Mouse (Mus musculus): ENCODE results near the gene Tsc22d4.

GRCm38 (mm10) chr5:137751221-137751887, 5.8 kb downstream of the Tsc22d4 start:
- TF ChIP-seq FLI1 (IDR thresholded peaks at IDR 0.05; ENCODE audit: low read length) (no peak), GATA1 (IDR thresholded peaks at IDR 0.05; ENCODE audit: borderline replicate concordance, low read length) (no peak)
